Mouse (Mus musculus) retina, embryonic 14.5 days (tissue): ENCODE measurements at regions not wholly inside any gene's neighbourhood (a gene's known extent, or its start where the extent isn't known, plus 50 kb on each side); places are given as distances from the start of the nearest gene placed in this dataset.

Experiments
- DNase-seq: peaks from one replicate; pipeline ENCODE4 v3.0.0-alpha.2; 2015; ENCODE audit warnings: low spot score

DNA sequence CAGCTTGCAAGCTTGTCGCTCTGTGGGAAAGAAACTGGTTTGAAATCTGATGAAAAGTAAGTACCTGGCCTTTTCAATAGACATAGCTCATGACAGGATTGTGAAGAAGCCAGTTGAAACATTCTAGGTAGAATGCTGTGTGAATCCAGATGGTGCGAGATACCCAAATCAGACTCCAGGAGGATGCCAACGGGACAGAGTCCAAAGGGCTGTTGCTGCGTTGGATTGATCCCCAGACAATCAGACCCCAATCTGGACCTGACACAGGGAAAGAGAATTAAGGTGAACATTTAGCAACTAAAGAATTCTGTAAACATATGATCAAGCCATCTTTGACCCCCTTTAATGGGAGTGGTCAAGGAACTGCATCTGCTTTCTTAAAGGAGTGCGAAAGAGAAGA, 296.6 kb upstream of the Gm15217 start:
- no peak for DNase-seq

DNA sequence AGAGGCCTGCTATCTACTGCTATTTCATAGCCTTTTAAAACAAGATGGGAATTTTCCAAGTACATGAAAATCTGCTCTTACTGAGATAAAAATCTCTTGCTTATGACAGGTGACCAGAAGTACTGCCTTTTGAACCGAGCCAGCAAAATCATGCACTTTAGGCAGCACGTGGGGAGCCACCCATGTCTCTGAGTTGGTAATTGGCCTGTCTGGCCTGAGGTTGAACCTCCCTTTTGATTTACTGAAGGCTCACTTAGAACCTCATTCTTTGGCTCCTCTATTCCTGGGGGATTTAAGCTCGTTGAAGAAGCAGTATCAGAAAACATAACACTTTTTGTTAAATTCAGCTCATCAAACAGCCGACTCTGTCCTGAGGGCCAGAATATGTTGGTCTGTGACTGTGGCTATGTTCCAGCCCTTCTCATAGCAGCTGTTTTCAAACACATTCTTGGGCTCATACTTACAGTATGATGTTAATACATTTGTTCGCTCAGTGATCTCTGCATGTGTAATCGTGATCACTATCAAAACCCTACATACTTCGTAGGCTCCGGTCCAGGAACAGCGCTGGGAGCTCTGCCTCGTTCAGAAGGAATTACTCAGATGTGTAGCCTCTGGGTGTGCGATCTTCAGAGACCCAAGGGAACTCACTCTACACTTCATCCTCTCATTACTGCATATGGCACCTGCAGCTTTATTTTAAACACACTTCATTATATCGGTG, 290.1 kb upstream of the Gm15217 start:
- DNase-seq, result no peak

DNA sequence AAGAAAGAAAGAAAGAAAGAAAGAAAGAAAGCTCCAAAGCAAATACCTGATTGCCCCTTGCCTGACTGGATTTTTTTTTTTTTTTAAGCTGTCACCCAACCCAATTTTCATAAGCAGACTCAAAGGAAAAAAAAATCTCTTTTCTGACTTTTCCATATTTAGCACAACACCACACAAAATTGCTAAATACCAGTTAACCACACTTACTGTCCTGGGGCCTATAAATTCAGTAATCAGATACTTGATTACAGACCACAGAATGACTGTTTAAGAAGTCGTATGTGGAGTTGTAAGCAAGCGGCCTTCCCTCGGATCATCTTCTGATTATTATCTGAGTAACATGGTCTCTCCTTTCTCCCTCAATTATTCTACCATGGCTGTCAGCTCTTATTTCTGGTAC, 263.3 kb upstream of the Gm15217 start:
- no peak for DNase-seq

DNA sequence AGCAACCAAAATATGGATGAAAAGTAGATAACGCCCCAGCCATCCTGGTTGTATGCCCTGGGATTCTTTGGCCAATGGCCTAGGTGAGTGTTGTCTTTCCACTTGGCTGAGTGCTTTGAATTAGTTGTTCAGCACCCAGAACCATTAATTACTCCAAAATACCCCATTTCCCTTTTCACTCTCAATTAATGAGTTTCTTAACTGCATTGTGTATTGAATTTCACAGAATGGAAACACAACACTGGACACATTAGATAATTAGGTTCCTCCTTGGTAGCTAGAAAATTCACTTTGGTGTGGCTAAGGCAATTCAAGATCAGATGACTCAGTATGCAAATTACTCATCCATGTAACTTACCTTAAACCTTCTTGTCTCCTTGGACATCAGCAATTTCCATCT, 252.7 kb upstream of the Gm15217 start:
- DNase-seq, result no peak

DNA sequence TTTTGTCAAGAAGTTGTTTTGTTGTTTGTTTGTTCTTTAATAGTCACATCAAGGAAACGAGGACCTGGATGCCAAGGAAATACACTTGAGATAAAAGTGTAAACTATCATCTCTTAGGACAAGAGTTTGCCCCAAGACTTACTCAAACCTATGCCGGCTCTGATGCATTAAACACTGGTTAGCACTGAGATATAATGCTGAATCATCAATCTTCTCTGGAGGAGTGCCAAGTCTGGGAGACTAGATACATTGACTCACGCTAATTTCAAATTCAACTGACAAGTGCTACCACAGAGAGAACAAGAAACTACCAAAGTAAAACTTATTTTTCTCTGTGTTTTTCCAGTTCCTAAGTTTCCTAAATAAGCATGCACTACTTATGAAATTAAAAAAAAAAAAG, 249.5 kb upstream of the Gm15217 start:
- DNase-seq, result no peak

DNA sequence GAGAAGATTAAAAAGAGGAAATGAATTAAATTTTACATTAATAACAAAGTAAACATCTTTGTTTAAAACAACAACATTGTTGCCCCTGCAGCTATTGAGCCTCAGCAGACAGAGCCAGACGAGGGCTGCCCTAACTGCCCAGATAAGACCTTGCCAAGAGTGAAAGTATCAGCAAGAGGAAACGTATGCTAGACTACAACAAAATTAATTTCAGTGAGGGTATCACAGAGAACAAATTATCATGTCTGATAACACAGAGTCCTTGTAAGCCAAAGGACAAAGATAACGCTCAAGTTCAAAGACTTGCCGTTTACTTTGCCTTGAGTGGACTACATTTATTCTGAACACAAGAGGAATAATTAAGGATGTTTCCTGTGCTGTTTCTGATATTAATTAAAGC, 235.0 kb upstream of the Gm15217 start:
- no peak for DNase-seq

DNA sequence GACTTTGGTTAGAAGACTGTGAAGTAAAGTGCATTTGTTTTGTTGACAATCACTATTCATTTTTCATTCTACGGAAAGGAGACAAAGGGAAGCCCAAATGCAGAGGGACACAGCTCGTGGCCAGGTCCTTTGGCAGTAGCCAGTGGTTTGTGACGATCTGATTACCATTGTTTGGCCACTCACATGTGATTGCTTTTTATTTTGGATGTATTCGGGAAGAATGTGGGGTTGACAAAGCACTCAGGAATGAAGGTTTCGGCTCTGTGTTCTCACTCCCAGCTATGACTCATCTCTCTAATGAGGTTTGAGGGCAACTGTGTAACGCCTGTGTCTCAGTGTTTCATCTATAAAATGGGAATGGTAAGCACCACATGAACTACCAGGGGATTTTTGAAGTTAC, 234.5 kb upstream of the Gm15217 start:
- no peak for DNase-seq

DNA sequence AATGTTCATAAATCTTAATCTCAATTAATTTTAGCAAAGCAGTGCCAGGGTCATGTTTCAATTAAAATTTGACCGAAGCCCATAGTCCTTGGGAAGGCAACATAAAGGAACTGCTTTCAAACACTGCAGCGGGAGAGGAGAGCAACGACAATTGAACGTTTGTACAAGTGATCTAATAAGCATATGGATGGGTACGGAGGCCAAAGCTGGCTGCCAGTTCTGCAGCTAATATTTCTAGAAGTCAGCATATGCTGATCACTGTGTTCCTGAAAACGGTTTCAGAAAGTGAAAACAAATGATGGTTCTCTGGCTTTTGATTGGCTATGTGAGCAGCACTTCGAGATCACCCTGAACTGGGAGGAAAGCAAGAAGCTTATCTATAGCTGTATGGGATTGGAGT, 233.6 kb upstream of the Gm15217 start:
- no peak for DNase-seq

DNA sequence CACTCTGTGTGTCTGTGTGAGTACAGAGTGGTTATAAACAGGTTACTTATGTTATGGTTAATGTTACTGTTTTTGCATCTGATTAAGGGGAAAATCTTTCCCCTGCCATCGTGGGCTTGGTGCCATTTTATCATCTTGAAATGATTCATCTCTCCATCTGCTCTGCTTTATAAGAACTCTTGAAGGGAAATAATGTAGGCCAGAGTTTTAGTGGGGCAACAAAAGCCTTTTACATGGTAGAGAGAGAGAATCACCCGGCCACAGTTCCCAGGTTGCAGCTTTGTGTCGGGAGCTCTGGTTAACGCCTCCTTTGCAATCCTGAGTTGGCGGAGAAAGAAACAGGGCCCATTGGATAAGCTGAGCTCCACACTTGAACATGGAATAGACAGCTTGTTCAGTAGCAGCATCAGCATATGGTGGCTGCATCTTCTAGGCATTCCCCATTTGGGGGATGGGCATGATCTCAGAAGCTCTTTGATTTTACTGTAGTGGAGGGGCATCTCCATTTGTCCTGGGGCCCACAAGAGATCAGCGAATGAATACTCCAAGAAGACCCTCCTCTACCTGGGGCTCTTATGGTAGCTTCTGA, 230.0 kb upstream of the Gm15217 start:
- no peak for DNase-seq

DNA sequence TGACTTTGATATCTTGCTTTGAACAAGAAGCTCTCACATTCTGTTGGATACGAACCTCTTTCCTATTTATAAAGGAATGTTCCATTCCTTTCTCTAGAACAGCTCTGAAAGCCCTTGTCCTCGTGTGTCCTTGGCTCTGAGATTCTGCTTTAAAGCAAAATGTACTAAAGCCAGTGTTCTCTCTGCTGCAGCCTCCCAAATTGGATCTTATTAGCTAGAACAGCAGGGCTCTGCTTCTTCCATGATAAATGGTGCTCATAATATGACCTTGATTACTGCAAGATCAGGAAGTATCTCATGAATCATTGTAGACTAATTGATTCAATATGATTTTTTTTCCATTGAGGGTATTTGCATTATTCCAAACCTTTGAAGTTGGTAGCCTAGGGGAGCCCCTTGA, 220.5 kb upstream of the Gm15217 start:
- DNase-seq, result no peak

DNA sequence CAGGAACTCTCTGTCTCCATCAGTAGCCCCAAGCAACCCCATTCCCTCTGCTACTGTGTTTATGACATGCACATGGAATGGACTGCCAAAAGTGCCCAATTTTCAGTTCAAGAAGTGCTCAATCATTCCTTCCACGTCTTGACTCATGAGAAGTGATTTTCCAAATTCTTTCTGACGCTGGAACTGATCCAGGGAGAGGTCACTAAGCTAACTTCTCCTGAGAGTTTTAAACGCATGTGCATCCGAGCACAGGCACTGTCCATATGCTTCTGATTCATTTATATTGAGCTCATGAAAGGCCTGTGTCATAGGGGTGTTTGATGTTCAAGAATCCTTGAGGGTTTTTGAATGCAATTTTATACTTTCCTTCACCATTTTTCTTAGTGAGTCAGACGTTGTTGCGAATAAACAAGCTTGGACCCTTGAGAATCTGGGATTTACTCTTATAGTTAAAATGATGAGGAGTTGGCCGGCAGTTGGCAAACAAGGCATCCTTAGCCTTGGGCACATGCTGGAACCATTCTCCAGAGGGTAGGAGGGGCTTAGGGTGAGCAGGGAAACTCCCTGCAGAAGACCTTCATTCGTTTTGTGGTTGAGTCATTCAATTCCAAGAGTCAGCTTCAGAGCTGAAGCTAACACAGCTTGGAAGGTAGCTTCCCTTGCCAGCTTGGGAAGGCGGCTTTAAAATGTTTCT, 206.9 kb upstream of the Gm15217 start:
- DNase-seq, result no peak

DNA sequence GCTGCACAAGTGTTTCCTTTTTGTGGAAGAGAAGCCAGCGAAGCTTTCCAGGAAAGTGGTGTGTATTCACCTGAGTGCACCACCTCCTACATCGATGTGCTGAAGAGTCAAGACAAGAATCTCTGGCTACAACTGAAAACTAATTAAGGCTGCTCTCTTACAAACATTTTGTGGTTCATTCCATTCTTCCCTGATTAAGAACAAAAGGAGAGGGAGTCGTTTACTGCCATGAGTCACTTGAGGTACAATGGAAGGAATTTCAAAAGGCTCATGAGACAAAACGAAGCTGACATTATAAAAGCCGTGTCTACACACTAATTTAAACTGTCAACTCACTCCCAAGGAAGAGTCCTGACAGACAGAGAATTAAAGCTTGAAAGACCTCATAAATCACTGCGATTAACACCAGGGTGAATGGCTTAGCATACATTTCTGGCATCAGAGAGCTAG, 206.3 kb upstream of the Gm15217 start:
- DNase-seq, result peak; percentile 74

DNA sequence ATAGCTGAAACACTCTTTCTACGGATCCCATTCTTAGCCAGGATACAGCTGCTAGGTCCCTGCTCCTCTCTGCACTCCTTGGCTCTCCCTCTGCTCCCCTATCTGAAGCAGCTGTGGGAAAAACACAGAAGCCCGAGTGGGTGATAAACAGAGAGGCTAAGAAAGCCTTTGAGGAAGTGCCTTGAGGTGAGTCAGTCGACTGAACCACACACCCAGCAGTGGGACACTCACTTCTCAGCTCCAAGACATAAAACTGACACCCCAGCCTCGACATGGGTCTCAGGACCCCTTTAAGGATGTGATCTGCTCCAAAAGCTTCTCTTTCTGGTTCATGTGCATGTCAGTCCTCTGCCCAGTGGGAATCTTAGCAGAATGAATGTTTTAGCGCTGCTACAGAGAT, 204.8 kb upstream of the Gm15217 start:
- no peak for DNase-seq

DNA sequence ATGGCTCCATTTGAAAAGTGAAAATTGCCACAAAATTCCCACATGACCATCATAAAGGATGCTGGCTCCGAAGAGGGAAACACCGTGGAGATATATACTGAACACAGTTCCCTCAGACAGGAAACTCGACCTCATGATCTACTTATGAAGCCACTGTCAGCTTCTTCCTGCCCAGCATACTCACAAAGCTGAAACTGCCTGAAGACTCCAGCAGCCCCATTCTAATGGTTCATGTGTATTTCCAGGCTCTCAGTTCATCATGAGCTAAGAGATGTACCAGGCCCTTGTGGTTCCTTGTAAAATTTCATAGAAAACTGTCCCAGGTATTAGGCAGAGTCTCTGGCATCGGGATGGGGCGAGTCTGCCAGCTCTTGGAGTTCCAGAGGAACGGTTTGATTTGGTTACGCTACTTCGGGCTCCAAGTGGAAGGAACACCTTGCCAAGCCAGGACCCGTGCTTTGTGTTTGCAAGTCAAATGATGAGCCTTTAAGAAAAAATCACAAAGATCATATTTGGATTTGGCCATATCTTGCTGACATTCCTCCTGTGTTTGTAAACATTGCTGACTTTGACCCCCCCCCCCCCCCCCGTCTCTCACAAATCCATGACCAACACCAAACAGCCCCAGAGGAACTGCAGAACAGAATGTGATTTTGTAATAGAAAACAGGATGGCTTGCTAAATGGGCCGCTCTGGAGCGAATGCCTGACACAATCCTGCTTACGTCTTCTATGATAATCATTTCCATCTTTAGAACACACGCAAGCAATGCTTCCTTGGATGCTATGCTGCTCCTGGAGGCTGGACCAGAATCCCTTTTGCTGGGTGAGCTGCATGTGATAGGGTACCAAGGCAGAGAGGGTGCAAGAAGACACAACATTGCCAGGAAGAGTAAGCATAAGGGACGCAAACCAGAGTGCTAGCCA, 203.7 kb upstream of the Gm15217 start:
- DNase-seq, result no peak

DNA sequence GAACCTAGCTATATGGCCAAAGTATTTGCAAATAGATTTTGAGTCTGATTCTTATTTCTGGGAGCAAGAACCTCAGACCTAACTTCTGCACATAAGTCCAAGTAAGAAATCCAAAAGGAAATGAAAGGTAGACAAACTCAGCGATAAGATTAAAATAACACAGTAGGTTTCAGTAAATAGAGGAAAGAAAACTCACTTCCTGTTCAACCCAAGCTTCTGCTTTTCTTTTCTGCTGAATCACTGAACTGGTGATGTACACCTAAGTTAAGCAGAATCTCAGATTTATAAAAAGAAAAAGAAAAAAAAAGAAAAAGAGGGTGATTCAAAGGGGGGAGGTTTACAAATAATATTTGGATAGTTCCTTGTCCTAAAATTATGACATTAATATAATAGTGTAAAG, 200.2 kb upstream of the Gm15217 start:
- no peak for DNase-seq

DNA sequence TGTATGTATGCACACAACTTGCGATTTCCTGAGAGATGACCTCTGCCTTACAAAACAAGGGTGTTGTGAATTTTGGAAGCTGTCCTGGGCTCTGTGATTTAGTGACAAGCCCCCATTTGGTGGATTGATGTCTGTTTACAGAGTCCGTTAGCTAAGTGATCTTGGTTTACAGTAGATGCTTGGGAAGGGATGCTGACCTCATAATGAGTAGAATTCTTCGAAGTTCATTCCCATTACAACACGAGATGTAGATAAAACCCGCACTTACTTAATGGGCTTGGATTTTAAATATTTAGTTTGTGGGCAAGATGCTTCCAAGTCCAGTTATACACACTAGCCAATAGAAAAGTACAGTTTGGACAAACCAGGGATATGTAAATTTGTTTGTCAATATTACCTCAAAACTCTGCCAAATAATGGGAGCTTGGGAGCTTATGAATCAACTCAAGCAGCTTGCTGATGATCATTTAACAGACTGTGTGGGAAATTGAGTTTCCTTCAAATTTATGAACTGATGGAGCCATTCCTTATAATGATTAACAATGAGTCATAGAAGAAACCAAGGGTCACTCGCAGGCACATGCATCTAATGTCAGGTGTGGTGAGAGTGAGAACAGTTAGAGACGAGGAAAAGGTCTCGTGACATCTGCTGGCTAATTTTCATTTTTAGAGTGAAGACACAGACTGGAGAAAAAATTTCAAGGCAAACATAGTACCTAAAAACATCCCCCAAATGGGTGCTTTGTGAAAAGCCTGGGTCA, 187.4 kb upstream of the Gm15217 start:
- DNase-seq, result no peak

DNA sequence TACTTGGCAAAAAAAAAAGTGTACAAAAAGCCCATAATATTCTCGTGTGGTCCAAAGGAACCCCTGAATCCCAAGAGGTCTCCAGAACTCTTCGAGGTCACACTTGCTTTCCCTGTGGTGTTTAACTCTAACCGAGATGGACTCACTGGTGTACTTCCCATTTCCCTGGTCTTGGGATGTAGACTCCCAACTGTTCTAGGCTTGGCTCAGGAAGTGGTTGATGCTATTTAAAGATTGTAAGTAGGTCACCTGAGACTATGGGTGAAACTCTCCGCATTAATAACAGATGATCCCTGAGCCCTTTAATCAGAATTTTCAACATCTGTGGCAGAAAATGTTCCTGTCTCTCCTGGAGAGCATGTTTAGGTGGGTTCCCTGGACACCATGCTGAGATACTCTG, 185.6 kb upstream of the Gm15217 start:
- no peak for DNase-seq

DNA sequence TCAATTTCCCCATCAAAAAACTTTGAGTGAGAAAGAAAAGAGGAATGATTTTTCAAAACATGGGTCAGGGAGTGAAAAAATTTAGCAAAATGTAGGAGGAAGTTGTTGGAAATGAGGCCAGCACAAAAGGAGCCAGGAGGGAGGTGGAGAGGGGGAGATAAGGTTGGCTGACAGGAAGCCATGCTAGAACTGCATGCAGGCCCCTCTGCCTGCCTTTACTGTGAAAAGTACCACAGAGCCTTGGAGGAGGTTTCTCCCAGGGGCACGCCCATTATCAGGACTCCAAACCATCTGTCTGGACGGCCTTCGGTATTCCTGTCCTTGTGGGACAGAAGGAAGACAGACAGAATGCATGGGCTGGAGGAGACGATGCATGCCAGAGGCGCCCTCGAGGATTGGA, 183.3 kb upstream of the Gm15217 start:
- no peak for DNase-seq

DNA sequence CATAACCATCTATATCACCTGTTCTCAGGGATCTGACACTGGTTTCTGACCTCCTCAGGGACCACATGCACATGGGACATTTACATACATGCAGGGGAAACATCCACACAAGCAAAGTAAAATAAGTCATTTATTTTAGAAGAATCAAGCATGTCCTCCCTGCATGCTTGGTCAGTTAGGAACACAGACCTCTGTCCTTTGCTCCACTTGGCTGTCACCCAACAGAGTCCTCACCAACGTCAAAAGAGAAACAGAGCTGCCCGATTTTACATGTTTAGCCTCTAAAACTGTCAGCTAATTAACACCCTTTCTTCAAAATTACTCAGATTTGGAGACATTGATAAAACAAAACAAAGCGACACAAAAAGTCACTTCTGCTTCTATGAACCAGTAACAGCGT, 176.4 kb upstream of the Gm15217 start:
- no peak for DNase-seq

DNA sequence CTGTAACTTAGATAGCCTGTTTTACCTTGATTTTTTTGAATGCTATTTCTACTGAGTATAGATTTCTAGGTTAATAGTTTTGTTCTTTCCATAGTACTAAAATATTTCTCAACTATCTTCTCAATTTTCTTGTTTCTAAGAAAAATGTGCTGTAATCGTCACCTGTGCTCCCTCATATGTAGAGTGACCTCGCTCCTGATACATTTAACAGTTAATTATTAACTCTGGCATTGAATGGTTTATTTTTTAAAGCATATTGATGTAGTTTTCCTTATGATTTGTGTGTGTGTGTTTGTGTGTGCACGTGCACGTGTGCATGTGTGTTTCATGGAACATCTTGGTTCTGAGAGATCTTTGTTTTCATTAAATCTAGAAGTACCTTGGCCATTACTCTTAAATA, 158.7 kb upstream of the Gm15217 start:
- no peak for DNase-seq

DNA sequence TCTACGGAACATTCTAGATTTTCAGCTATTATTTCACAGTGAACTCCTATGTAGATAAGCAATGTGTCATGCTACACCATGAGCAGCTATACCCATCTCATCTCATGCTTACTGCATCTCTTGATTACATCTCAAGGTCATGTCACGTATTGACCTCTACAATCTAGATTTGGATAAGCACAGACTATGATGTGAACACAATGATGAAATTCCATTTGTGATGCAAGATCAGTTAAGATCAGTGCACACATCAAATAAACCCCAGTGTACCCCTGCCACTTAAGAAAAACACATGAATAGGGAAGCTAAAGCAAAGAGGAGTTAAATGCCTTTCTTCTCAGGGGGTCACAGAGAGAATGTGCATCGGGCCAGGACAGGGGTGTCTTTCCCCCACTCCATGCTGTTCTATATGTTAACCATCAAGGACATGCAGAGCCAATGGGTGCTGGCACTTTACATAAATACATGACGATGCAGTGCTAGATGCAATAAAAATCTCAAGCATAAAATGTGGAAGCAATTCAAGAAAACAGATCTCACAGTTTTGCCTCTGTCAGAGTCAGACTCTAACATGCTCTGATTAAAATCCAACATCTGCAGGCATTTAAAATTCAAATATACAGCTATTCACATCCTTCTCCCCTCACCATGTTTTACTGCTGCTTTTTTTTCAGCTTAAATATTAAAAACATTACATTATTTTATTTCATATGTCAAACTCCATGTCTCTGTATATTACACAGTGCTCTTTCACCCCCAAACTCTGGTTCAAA, 157.1 kb upstream of the Gm15217 start:
- DNase-seq, result no peak
